Mouse (Mus musculus): ENCODE results near the gene Mtg2. TPM values are rescaled to one million over a fixed set of nuclear protein-coding genes. Genes with fewer than 3 reads are reported as not detected.

Mtg2 gene
- polyA plus RNA-seq (2015; fragmentation: Nextera tagmentation; extraction: Ambion mirVana) = 9.8 and 11.1 TPM in 2 replicates

DNA sequence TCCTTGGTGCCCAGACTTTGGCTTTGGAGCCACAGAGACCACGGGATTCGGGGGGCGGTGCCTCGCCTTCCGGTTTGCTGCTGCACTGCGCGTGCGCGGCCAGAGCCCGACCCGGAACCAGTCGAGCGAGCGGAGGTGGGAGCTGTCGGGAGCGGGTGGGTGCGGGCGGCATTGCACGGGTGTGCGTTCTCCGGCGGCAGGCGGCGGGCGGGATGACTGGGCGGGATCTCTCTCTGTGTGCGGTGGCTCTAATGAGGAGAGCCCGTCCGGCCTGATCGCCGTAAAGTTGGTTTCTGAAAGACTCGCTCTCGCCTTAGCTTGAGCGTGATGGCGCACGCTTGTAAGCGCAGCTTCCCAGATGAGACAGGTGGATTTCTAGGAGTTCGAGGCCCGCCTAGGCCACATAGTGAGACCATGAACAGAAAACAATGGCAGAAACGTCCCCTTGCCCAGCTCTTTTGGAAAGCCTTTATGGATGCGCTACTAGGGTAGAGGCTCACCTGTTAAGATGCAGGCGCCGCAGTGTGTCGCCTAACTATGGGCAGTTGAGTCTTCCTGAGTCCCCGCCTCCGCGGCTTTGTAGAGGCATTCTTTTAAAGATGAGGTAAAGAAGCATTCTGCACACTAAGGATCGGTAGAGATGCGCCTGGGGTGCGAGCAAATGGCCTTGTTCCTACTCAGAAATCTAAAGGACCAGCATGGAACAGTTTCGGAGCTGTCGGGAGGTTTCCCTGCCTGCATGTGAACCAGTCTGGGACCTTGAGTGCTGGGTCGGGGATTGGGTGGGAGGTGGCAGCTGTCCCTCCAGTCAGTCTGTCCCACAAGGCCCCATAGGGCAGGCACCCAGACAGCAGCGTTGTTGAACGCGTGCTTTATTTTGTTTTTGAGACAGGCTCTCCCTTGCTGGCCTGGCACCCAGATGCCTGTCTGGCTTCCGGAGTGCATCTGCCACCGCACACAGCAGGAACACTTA lies at the start of gene Mtg2:
Gene Mtg2 (plus strand): TSS at position 108 of the 973 bp plus-strand sequence.
- ATAC-seq = peak; percentile 95
- 6% methylated on average over 58 of the region's 58 CpGs for WGBS
- no peaks in the 10 kb centered on the region for H3K27me3 ChIP-seq (replicated peaks; ENCODE audit: control insufficient read depth, insufficient read depth, low read length)
- H3K4me1 ChIP-seq (replicated peaks; ENCODE audit: control insufficient read depth, insufficient read depth, low read length) = peaks cover 4% of the 10 kb centered on the region
- peaks cover 9% of the 10 kb centered on the region; the same call in 1 of the 2 replicates for H3K36me3 ChIP-seq (ENCODE audit: control insufficient read depth, insufficient read depth)
- H3K9ac ChIP-seq (ENCODE audit: low read depth, low read length) = peak within 1 kb of the TSS; percentile 53
- no peaks in the 10 kb centered on the region for H3K9me3 ChIP-seq (ENCODE audit: control insufficient read depth)
- peak within 1 kb of the TSS; percentile 82 for H3K27ac ChIP-seq (ENCODE audit: low read depth, low read length)
- H3K4me2 ChIP-seq (replicated peaks; ENCODE audit: low read depth) = peak within 1 kb of the TSS; percentile 84
- no peak; the same call in none of the 2 replicates for TF ChIP-seq CTCF (IDR thresholded peaks at IDR 0.05; ENCODE audit: low read depth)
- H3K4me3 ChIP-seq (ENCODE audit: low read depth, low read length) = peak within 1 kb of the TSS; percentile 63

DNA sequence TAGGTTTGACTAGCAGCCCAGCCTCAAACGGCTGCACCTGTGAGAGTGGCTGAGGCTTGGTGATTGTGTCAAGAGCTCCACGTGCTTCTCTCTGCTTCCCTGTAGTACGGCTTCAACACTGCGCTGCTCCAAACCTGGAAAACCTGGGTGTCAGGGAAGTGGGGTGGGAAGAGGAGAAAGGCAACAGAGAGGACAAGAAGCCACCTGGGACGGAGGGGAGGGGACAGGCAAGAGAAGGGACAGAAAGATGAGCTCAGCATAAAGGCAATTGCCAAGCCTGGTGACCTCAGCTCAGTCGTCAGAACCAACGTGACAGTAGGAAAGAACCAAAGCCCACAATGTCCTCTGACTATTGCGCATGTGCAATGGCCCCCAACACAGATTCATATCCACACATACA lies 49.5 kb upstream of the Mtg2 start:
- H3K9me3 ChIP-seq (ENCODE audit: control insufficient read depth) = no peaks in the 10 kb centered on the region
- no peak overlapping the region for H3K4me2 ChIP-seq (replicated peaks; ENCODE audit: low read depth)
- H3K9ac ChIP-seq (ENCODE audit: low read depth, low read length) = no peak overlapping the region
- H3K4me3 ChIP-seq (ENCODE audit: low read depth, low read length) = no peak overlapping the region
- H3K27me3 ChIP-seq (replicated peaks; ENCODE audit: control insufficient read depth, insufficient read depth, low read length) = peaks cover 20% of the 10 kb centered on the region
- ATAC-seq = no peak
- TF ChIP-seq CTCF (IDR thresholded peaks at IDR 0.05; ENCODE audit: low read depth) = no peak
- no peaks in the 10 kb centered on the region for H3K4me1 ChIP-seq (replicated peaks; ENCODE audit: control insufficient read depth, insufficient read depth, low read length)
- no peak overlapping the region for H3K27ac ChIP-seq (ENCODE audit: low read depth, low read length)
- WGBS = 77% methylated on average over 8 of the region's 8 CpGs
- H3K36me3 ChIP-seq (ENCODE audit: control insufficient read depth, insufficient read depth) = no peaks in the 10 kb centered on the region

- no peaks in the 10 kb centered on the region for H3K4me1 ChIP-seq (replicated peaks; ENCODE audit: control insufficient read depth, insufficient read depth, low read length)
Measured at GRCm38 (mm10) chr2:180022751-180023150, 47.6 kb upstream of the Mtg2 start.

GRCm38 (mm10) chr2:180024401-180025098 lies 45.8 kb upstream of the Mtg2 start, which contains the start of gene Lsm14b:
Lsm14b (plus strand) TSS chr2:180024987.
- ATAC-seq = peak; percentile 95
- Histone ChIP-seq H3K9me3 (ENCODE audit: control insufficient read depth) (no peaks in the 10 kb centered on the region), H3K4me2 (replicated peaks; ENCODE audit: low read depth) (peak within 1 kb of the TSS; percentile 99), H3K9ac (ENCODE audit: low read depth, low read length) (peak within 1 kb of the TSS; percentile 85), H3K4me1 (replicated peaks; ENCODE audit: control insufficient read depth, insufficient read depth, low read length) (no peaks in the 10 kb centered on the region), H3K27me3 (replicated peaks; ENCODE audit: control insufficient read depth, insufficient read depth, low read length) (peaks cover 20% of the 10 kb centered on the region), H3K36me3 (ENCODE audit: control insufficient read depth, insufficient read depth) (peaks cover 9% of the 10 kb centered on the region), H3K27ac (ENCODE audit: low read depth, low read length) (peak within 1 kb of the TSS; percentile 89), H3K4me3 (ENCODE audit: low read depth, low read length) (peak within 1 kb of the TSS; percentile 86)
- WGBS = under 1% methylated on average over 65 of the region's 80 CpGs
- TF ChIP-seq CTCF (IDR thresholded peaks at IDR 0.05; ENCODE audit: low read depth) = no peak; the same call in 1 of the 2 replicates

More at GRCm38 (mm10) chr2:180022751-180023150, 47.6 kb upstream of the Mtg2 start:
- Histone ChIP-seq H3K9me3 (ENCODE audit: control insufficient read depth) (no peaks in the 10 kb centered on the region), H3K36me3 (ENCODE audit: control insufficient read depth, insufficient read depth) (0 out of 2 replicates have a peak, but pooled peaks cover under 1% of the 10 kb centered on the region), H3K4me2 (replicated peaks; ENCODE audit: low read depth) (no peak overlapping the region), H3K9ac (ENCODE audit: low read depth, low read length) (no peak overlapping the region), H3K27me3 (replicated peaks; ENCODE audit: control insufficient read depth, insufficient read depth, low read length) (peaks cover 20% of the 10 kb centered on the region), H3K27ac (ENCODE audit: low read depth, low read length) (no peak overlapping the region), H3K4me3 (ENCODE audit: low read depth, low read length) (no peak overlapping the region)
- no peak for TF ChIP-seq CTCF (IDR thresholded peaks at IDR 0.05; ENCODE audit: low read depth)
- ATAC-seq = no peak
- WGBS = 59% methylated on average over 6 of the region's 6 CpGs

DNA sequence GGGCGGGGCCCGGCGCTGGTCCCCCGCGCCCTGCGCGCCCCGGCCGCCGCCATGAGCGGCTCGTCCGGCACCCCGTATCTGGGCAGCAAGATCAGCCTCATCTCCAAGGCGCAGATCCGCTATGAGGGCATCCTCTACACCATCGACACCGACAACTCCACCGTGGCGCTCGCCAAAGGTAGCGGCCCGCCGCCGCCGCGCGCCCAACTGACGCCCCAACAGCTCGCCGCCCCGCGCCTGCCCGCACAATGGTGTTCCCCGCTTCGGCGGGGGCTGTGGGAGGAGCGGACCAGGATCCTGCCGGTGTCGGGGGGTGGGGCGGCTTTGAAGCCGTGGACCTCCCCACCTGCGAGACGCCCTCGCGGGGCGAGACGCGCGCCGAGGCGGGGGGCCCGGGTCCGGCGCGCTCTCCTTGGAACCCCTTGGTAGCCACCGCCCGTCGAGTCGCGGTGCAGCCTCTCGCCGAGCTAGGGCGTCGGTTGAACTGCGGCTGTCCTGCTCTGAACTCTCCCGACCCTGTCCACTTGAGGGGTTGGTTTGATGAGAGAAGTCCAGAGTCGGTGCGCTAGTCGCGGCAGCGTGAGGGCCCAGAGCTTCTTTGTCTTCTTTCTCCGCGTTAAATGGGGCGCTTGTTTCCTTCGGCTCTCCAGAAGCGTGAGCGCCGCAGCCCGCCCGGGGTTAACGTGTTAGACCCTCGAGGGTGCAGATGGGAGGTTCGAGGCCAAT lies 45.1 kb upstream of the Mtg2 start:
- Histone ChIP-seq H3K9me3 (ENCODE audit: control insufficient read depth) (no peaks in the 10 kb centered on the region), H3K4me2 (replicated peaks; ENCODE audit: low read depth) (peak overlapping the region; percentile 99), H3K36me3 (ENCODE audit: control insufficient read depth, insufficient read depth) (peaks cover 9% of the 10 kb centered on the region), H3K27ac (ENCODE audit: low read depth, low read length) (peak overlapping the region; percentile 89), H3K27me3 (replicated peaks; ENCODE audit: control insufficient read depth, insufficient read depth, low read length) (peaks cover 20% of the 10 kb centered on the region), H3K4me3 (ENCODE audit: low read depth, low read length) (peak overlapping the region; percentile 86), H3K4me1 (replicated peaks; ENCODE audit: control insufficient read depth, insufficient read depth, low read length) (no peaks in the 10 kb centered on the region), H3K9ac (ENCODE audit: low read depth, low read length) (peak overlapping the region; percentile 85)
- TF ChIP-seq CTCF (IDR thresholded peaks at IDR 0.05; ENCODE audit: low read depth) = no peak
- WGBS = 1% methylated on average over 70 of the region's 84 CpGs
- no peak for ATAC-seq

All from intestine, postnatal 0 days (tissue).